Mouse (Mus musculus) heart, postnatal 4 days (tissue): ENCODE measurements around the gene Gm2a. TPM values are rescaled to one million over a fixed set of nuclear protein-coding genes. Genes with fewer than 3 reads are reported as not detected.
"Not testable (repeated sequence)": the region's sequence is repeated elsewhere in the genome, so short reads cannot be mapped to it uniquely, and the experiment has no call there.

Experiments
- DNase-seq: peaks from one replicate; pipeline ENCODE4 v3.0.0; 2021
- total RNA-seq, 2 experiments: library from RNA; stranded (reverse); gene quantifications; 2 replicates each; pipeline ENCODE4 v1.2.3; 2021

The Gm2a gene
- total RNA-seq, 2 experiments from 2014 or later, result 12.4 to 13.1 TPM

DNA sequence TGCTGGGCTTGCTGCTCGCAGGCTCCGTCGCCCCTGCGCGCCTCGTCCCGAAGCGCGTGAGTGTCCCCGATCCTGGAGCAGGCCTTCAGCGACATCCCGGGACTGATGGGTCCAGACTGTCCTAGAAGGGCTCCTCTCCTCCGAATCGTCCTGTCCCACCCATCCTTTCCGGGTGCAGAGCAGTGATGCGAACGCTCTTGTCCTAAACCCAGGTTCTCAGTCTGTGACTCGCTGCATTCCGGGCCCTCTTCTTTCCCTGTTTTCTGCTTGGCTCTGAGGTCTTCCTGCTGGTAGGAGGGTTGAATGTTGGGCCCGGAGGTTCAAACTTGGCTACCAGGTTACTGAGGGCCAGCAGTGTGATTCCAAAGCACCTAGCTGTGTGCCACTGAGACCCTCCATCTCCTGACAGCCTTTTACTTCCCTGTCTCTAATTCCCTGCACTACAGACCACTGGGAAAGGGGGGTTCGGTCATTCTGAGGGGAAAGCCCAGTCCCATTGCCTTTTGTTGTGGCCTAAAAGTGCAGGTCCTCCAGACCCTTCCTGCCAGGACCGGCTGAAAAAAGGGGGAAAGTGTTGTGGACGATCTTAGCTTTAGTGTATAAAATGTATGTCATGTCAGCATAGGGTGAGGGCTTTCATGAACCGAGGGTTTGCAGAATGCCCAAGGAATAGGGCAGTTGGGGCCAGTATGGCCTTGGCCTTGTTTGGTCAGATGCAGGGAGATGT lies 437 bp downstream of the Gm2a start:
- DNase-seq, result no peak

DNA sequence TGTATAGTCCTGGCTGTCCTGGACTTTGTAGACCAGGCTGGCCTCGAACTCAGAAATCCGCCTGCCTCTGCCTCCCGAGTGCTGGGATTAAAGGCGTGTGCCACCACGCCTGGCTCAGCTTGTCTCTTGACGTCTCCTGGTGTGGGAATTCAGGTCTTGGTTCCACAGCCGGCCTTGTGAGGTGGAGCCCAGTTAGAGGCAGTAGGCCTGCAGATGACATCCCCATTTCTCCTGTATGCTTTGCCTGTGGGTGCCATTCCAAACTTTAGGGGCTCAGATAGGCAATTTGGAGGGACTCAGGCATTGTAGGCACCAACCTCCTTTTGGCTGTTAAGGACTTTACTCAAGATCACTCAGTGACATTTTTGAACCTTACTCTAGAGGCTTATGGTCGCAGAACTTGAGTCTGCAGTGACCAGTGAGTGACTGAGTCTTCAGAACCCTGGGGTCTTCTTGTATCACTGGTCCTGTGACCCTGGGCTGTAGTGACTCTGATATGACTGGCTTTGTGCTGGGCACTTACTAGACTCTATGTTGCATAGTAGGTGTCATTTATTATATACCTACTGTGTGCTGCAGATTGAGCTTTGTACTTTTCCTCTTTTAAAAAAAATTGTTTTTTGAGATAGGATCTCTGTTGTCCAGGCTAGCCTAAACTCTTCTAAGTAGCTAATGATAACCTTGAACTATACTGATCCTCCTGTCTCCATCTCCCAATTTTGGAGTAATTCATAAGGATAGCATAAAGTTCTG lies 1.3 kb downstream of the Gm2a start:
- DNase-seq, result no peak

DNA sequence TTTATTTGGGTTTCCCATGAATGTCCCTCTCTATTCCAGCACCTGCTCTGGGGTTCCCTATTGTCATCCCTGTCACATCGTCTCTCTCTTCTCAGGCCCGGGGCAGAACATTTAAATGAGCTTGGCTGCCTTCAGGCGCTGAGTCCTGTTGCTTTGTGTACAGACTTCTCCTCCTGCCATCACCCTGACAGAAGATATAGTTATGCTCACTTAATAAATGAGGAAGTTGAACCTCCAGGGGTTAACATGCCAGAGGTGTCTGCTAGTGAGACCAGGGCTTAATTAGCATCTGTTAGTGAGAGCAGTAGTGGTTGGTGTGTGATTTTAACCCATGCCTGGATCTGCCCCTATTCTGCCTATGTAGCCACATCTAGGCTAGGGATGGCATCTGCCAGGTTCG lies 2.0 kb downstream of the Gm2a start:
- DNase-seq, result no peak

DNA sequence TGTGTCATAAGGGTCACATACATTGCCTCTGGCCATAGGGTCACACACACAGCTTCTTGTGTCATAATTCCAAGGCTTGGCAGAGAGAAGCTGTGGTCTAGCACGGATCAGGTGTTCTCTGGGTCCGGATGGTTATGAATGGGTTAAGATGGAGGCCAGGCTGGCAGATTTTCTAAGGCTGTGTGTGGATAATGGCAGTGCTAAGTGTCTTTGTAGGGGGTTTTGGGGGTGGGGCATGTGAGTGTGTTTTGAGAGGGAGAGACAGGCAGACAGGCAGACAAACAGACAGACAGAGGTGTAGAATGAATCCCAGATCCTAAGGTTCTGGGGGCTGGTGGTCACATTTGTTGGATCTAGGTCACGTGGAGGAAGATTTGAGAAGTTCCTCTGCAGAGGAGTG lies 4.1 kb downstream of the Gm2a start:
- DNase-seq, result no peak

DNA sequence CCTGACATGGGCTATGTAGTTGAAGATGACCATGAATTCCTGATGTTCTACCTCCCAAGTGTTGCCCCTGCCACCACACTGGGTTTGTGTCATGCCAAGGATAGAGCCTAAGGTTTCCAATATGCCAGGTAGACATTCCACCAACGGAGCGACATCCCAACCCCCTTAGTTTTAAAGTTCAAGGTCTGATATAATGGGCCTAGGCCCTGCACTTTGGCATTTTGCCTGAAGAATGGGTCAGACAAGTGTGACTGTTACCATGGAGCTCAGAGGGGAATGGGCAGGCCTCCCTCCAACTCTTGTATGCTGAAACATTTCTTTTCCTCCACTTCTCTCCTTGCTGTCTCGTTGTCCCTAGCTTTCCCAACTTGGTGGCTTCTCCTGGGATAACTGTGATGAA lies 5.3 kb downstream of the Gm2a start:
- DNase-seq, result no peak

DNA sequence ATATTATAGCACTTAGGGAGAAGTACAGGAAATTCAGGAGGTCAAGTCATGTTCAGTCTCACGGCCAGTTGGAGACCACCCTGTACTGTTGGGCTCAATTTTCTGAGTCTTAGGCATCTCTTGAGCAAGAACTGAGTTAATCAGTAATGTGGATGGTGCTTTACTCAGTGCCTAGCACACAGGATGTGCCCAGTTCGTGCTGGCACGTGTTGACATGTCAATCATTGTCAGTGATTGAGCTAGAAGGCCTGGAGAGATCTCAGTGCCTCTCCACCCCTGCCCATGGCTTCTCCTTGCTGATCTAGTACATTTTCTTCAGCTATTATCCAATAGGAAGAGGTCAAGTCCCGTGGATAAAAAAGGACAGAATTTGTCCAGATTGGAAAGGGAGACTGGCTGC lies 7.5 kb downstream of the Gm2a start:
- DNase-seq, result no peak

DNA sequence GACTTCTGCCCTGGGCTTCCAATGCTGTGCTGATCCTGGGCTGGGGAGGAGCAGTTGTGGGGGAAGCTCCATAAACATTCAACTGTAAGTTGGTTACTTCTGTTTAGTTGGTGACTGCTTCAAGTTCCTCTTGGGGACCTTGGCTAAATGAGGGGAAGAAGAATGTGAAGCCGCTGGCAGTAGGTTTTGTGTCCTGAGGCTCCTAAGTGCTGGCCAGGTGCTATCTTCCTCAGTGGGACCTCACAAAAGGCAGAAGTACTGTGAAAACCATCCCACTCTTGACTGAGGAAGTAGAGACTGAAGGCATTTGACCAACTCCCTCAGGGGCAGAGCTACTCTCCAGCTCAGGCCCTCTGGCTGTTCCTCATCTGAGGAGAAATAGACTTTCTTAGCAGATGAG lies 8.7 kb downstream of the Gm2a start:
- no peak for DNase-seq

DNA sequence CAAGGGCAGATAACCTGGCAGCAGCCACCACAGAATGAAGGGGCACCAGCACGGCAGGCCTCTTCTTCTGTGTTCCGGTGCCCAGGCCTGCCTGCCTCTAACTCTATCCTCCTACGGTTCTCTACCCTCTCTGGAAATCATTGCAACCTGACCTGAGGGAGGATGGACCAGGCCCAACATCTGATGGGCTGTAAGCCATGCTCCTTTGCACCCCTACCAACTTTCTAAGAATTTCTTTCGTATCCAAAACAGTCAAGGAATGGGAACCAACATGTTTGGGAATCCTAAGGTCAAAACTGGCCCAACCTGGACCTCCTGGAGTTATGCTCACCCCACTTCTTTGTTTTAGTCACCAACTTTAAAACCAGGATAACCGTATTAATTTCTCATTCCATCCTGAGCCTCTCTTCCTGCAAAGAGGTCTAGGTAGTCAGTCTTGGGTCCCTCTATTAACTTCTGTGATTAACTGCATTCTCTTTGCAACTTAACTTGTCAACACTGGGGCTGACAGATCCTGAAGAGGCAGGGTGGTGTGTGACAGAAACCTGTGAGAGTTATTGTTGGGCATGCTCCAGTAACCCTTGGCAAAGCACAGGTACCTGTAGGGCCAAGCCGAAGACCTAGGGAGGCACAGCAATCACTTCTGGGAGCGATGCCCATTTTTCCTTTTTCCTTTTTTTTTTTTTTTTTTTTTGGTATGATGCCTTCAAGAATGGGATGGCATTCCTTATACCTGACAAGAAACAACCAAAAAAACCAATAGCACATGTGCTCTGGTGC lies 11.8 kb downstream of the Gm2a start:
- DNase-seq, result no peak

DNA sequence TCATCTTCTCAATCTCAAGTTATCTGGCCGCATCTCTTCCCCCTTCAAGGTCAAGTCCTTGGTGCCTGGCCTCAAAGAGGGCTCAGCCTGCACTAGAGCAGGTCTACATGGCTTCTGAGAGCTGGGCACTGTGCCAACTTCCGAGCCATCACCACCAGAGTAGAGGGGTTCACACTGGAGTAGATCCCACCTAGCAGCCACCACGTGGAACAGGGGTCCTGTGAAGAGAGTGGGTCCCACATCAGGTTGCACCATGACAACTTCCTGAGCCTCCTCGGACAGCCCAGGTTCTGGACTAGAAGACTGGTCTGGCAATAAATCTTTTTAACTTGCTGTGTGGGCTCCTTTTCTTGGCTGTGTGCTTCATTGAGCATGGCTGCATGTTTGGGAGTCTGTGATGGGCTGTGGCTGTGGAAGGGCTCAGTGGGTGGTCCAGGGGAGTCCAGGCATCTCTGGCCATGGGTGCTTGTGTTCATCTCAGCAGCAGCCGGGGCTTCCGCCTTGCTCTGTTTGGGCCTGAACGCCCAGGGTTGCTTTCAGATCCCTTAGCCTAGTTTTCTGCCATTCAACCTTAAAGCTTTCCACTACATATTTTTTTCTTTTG lies 12.8 kb downstream of the Gm2a start:
- peak; percentile 15 for DNase-seq

DNA sequence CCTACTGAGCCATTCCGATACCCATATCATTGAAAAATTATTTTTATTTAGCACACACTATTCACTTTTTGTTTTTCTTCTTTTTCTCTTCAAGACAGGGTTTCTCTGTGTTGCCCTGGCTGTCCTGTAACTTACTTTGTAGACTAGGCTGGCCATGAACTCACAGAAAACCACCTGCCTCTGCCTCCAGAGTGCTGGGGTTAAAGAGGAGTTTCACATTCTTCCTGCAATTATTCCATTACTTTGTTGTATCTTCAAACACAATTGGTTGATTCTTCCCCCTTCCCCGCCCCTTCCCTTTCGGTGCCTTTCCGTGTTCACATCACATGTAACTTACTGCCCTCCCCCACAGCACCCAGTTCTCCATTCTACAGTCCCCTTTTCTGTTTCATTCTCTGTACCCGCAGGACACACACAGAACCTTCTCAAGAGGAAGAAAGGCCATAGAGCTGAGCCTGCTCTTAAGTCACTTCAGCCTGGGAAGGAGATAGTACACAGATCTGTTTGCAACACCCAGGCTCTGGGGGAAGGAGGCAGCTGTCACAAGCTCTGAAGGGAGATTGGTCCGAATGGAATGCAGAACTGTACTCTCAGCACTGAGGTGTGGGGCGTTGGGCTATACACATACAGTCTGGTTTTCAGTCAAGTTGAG lies 15.4 kb downstream of the Gm2a start:
- no peak for DNase-seq

DNA sequence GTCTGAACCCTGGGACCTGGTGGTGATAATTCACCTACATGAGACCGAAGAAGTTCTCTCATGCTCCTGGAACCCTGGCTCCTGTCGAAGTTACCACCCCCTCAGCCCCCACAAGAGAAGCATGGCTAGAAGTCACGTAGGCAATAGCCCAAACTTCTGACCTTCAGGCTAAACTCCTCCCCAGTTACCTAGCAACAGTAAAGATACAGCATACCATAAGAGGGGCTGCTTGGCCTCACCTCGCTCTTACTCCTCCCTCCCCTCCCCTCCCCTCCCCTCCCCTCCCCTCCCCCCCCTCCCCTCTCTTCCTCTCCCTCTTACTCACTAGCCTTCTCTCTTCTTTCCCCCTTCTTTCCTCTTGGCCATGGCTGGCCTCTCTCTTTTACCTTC lies 15.9 kb downstream of the Gm2a start:
- not testable (repeated sequence) for DNase-seq

DNA sequence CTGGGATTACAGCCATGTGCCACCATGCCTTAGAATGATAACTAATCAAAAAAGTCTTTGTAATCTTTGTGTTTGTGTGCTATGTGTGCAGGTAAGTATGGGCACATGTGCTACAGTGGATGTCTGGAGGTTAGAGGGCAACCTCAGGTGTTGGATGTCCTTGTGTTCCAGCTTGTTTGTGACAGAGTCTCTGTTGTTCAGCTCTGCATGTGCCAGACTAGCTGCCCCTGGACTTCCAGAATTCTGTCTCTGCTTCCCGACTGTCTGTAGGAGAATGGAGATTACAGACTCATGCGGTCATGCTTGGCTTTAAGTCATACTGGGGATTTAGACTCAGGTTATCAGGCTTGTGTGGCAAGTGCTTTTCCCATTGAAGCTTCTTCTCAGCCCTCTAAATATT lies 16.4 kb downstream of the Gm2a start:
- no peak for DNase-seq

DNA sequence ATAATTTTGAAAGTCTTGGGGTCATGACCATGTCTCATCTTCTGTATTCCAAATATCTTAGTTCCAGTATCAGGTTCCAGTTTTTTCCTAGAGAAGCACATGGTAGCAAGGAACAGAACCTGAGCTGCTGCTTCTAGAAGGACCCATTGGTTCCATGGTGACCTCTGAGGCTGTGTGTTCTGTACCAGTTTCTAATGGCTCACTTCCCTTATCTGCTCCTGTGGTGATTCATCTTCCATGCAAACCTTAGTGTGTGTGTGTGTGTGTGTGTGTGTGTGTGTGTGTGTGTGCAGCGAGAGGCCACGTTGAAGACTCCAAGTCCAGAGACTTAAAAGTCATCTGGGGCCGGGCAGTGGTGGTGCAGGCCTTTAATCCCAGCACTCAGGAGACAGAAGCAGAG lies 18.1 kb downstream of the Gm2a start:
- no peak for DNase-seq

DNA sequence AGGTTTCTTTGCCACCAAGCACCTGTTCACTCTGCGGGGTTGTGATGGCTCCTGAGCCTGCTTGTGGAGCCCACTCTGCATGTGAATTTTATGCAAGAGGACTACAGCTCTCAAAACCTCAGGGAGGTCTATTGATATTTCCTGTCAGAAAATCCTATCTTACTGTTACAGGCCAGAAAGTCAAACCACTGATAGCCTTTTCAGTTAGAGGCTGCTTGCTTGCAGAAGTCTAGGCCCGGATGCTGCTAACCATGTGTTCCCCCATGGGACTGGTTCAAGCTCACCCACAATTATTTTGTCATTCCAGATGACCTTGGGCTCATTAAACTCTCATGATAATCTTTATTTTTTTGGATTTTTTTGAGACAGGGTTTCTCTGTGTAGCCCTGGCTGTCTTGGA lies 19.1 kb downstream of the Gm2a start:
- no peak for DNase-seq

DNA sequence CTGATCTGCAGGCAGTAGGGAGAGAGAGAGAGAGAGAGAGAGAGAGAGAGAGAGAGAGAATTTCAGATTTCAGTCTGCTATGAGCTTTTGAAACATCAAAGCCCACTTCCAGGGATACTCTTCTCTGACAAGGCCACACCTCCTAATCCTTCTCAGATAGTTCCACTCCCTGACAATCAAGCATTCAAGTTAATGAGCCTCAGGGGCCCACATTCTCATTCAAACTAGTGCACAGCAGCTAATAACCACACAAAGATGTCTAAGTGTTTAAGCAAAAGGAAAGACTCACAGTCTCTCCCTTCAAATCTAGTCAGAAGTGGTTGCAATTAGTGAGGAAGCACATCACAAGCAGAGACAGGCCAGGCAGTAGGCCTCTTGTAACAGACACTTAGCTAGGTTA lies 22.4 kb downstream of the Gm2a start:
- no peak for DNase-seq

DNA sequence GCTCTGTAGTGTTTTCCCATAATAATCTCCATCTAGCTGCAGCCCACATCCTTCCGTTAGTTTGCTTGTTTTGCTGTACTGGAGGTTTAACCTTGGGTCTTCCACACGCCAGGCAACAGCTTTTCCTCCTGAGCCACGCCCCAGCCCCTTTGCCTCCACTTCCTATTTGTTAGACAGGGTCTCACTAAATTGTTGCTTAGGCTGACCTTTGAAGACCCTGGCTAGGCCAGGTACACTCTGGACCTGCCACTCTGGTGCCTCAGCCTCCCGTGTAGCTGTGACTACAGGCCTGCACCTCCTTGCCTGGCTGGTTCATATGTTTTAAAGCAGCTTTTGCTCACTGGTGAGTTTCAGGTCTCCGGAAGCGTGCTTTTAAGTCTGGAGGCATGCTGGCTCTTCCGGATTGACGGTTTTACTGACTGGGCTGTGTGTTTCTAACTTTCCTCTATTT lies 22.9 kb downstream of the Gm2a start:
- DNase-seq, result no peak

DNA sequence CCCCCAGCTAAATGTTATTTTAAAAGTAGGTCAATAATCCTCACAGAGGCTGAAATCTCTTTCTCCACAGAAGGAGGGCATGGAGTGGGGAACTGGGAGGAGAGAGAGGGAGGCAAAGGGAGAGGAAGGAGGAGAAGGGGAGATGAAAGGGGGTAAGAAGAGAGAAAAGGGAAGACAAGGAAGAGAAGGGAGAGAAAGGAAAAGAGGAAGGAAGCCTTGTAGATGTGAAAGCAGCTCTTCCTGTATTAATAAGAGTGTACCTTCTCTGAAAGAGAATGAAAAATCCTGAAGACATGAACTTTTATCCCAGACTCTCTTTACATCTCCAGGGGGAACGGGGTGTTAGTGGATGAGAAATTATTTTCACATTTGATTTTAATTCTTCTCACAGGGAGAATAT lies 23.5 kb downstream of the Gm2a start:
- DNase-seq, result no peak

DNA sequence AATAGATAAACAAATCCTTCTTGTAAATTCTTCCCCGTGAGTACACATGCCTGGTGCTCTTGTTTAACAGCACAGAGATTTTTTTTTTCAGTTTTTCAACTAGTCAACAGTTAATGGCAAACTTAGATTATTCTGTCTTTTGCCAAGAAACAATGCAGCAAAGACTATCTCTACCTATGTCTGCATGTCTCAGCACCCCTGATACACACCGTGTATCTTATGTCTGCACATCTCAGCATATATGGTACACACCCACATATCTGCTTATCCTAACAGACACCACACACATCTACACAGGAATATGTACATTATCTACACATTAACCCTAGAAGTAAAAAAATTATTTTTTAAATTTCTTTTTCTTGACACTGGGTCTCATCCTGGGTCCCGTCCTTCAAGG lies 28.7 kb downstream of the Gm2a start:
- DNase-seq, result no peak

DNA sequence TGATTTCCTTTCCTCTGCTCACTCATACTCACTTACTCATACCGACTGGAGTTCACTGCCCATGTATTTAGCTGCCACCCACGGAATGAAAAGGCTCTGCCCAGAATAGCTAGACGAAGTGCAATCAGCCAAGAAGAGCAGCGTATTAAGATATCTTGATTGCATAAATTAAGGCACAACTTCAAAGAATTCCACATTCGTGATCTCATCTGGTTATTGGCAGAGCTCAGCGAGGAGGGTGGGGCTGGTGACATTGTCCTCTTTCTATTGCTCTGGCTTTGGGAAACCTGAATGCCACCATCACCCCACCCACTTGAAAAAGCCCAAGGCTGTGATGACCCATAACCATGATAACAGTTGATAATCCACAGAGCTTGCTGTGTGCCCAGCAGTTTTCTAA lies 30.0 kb downstream of the Gm2a start:
- DNase-seq, result no peak

DNA sequence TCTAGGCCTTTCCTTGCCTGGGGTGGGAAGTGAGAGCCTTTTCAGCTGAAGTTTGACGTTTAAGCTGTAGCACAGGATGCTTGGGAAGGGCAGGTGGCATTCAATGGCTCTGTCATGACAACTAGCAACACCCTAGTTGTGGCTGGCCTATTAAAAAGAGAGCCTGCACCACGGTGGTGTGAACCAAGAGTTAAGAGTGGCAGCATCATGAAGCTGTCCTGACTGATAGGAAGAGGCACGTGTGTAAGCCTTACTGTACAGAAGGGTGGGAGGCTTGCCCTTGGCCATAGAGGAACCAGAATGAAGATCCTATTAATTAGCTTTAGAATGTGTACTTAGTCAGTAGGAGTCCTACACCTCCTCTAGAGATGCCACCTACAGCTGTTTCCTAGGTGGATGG lies 30.5 kb downstream of the Gm2a start:
- DNase-seq, result no peak

DNA sequence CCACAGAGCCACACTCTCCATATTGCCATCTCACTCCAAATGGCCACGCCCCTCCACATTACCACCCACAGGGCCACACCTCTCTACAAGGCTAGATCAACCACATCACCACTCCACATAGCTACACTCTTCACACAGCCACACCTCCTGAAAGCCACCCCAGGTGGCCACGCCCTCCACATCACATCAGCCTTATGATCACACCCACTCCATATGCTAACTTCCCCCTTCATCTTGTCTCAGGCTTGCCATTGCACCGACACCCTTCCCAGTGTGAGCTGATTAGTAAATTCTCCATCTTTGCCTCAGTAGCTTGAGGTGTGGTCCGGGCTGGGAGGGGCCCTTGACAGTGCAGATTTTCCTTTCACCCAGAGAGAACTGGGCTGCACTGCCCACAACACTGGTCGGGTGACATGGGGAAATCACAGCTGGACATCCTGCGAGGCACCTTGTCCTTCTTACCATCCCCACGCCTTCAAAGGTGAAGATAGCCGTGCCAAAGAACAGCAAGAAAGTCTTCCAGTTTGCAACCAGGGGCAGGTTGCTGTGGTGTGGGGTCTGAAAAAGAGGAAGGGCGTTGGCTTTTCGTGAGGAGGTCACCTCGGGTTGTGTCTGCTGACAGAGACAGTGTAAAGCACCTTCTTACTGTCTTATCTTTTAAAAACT lies 33.3 kb downstream of the Gm2a start:
- DNase-seq, result no peak

DNA sequence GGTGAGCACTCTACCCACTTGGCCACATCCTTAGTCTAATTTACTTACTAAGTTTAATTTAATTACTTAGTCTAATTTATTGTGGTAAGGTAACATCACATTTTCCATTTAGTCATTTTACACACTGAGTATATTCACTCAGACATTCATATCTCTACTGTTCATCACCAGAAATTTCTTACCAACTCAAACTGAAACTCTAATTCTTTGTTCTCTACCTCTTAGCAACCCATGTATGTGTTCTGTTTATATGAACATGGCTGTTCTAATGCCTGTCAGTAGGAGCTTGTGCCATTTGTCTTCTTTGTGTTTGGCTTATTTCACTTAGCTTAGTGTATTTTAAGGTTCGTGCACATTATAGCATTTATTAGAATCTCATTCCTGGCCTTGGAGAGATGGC lies 34.0 kb downstream of the Gm2a start:
- DNase-seq, result no peak
